Mouse (Mus musculus) ES-Bruce4 (cell line): ENCODE measurements at regions not wholly inside any gene's neighbourhood (a gene's known extent, or its start where the extent isn't known, plus 50 kb on each side); places are given as distances from the start of the nearest gene placed in this dataset.

Experiments used
- H3K27ac ChIP-seq: 2 replicates; pipeline ENCODE4 v1.5.1; 2012; ENCODE audit warnings: low read length, inconsistent platforms; ENCODE audit not compliant: insufficient read depth
- H3K27me3 ChIP-seq: 2 replicates; pipeline ENCODE4 v1.6.1; 2012; ENCODE audit warnings: mild to moderate bottlenecking, low read length, inconsistent platforms; ENCODE audit not compliant: control insufficient read depth, poor library complexity, insufficient read depth, severe bottlenecking
- H3K36me3 ChIP-seq: 2 replicates; pipeline ENCODE4 v1.6.1; 2012; ENCODE audit warnings: inconsistent platforms, mild to moderate bottlenecking, low read length, moderate library complexity; ENCODE audit not compliant: control insufficient read depth, poor library complexity, insufficient read depth, severe bottlenecking
- H3K4me1 ChIP-seq: one replicate; pipeline ENCODE4 v1.8.1; 2011; ENCODE audit warnings: low read length; ENCODE audit not compliant: control insufficient read depth, insufficient read depth
- H3K4me3 ChIP-seq: 2 replicates; pipeline ENCODE4 v1.5.1; 2011; ENCODE audit warnings: low read depth, mild to moderate bottlenecking, low read length
- H3K9ac ChIP-seq: 2 replicates; pipeline ENCODE4 v1.6.1; 2012; ENCODE audit warnings: low read depth, mild to moderate bottlenecking, inconsistent platforms; ENCODE audit not compliant: poor library complexity, severe bottlenecking
- H3K9me3 ChIP-seq: replicated peaks from 2 replicates; pipeline ENCODE4 v1.6.1; 2012; ENCODE audit warnings: mild to moderate bottlenecking, low read length, inconsistent platforms; ENCODE audit not compliant: control insufficient read depth, poor library complexity, insufficient read depth, severe bottlenecking
- CTCF ChIP-seq: IDR thresholded peaks from one replicate; pipeline ENCODE4 v1.8.1; 2011; ENCODE audit warnings: low read depth, low read length
- EP300 ChIP-seq: IDR thresholded peaks from 2 replicates; pipeline ENCODE4 v1.6.1; 2011; ENCODE audit warnings: low read depth, low read length; ENCODE audit not compliant: insufficient read depth
- POLR2A ChIP-seq: IDR thresholded peaks from one replicate; pipeline ENCODE4 v1.8.1; 2011; ENCODE audit warnings: low read length; ENCODE audit not compliant: insufficient read depth

DNA sequence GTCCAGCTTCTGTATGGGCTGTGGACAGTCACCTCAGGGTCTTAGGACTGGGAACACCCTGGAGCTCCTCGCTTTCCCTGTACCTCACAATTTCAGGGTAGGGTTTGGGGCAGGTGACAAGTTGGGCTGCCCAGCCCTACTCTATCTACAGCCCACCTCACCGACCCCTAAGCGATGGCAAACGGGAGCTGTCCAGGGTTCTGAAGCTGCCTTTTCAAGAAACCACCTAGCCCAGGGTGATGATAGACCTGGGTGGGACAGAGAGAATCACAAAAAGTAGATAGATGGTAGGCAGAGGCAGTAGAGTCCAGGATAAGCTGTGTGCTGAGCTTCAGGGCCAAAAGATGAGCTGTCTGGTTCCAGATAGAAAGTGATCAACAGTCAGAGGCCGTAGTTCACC, 479.7 kb upstream of the Zdhhc25 start:
- no peak for TF ChIP-seq POLR2A
- TF ChIP-seq EP300 = no peak

GRCm38 (mm10) chr15:88123907-88124523, 476.1 kb upstream of the Zdhhc25 start:
- no peak overlapping the region for H3K27ac ChIP-seq
- no peak overlapping the region for H3K9ac ChIP-seq
- H3K36me3 ChIP-seq = no peaks in the 10 kb centered on the region
- H3K9me3 ChIP-seq = no peaks in the 10 kb centered on the region
- no peaks in the 10 kb centered on the region for H3K4me1 ChIP-seq
- no peak overlapping the region for H3K4me3 ChIP-seq
- TF ChIP-seq POLR2A (no peak), CTCF (no peak)
- no peaks in the 10 kb centered on the region for H3K27me3 ChIP-seq

More for the DNA sequence above, 479.7 kb upstream of the Zdhhc25 start:
- H3K4me3 ChIP-seq = no peak overlapping the region
- no peaks in the 10 kb centered on the region for H3K27me3 ChIP-seq
- H3K9me3 ChIP-seq = no peaks in the 10 kb centered on the region
- no peaks in the 10 kb centered on the region for H3K4me1 ChIP-seq
- no peak overlapping the region for H3K9ac ChIP-seq
- no peaks in the 10 kb centered on the region for H3K36me3 ChIP-seq
- H3K27ac ChIP-seq = no peak overlapping the region

- TF ChIP-seq EP300 = no peak
- TF ChIP-seq CTCF = peak; percentile 63
- TF ChIP-seq POLR2A = no peak
Observed at GRCm38 (mm10) chr15:88146118-88146517, 454.0 kb upstream of the Zdhhc25 start.

DNA sequence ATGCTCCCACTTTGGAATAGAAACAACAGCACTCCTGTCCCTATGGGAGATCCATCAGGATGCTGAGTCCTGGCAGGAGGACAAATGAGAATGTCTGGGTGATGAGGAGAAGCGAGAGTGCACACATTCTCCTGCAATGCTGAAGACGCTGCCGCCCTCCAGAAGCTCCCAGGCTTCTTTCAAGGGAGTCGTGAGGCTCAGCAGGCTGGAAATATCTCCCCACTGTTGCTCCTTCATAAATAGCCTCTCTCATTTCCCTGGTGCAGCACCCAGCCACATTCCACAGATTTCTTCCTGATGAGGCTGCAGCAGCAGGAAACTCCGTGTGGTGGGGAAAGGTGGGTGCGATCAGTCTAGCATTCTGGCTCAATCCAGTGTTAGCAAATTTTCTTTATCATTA, 448.9 kb upstream of the Zdhhc25 start:
- H3K4me1 ChIP-seq = no peaks in the 10 kb centered on the region
- H3K27me3 ChIP-seq = no peaks in the 10 kb centered on the region

More at GRCm38 (mm10) chr15:88146118-88146517, 454.0 kb upstream of the Zdhhc25 start:
- Histone ChIP-seq H3K27me3 (no peaks in the 10 kb centered on the region), H3K36me3 (no peaks in the 10 kb centered on the region), H3K9ac (no peak overlapping the region), H3K9me3 (no peaks in the 10 kb centered on the region), H3K4me1 (no peaks in the 10 kb centered on the region), H3K4me3 (no peak overlapping the region), H3K27ac (no peak overlapping the region)

DNA sequence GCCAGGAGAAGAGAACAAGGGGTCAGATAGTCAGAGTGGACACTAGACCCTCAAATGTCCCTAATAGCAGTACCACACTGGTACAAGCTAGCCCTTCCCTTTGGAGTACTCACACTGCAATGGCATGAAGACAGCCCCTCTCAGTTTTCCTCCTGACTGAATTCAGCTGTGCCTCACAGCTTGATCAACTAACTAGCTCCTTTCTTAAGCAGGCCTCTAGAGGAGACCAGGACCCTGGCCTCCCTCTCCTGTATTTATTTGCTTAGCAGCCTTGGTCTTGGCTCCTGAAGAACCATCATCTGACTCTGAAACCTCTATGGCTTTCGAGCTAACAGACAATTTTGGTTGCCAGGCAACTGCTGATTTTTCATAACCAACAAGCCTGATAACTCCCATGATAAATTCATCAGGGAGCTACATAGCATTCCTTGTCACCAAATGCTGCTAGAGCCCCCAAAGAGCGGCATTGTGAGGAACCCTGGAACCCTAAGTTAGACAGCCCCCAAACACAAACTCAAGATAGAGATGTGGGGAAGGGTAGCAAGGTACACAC, 440.4 kb upstream of the Zdhhc25 start:
- H3K4me3 ChIP-seq = no peak overlapping the region
- TF ChIP-seq EP300 = no peak
- no peak for TF ChIP-seq POLR2A
- no peak for TF ChIP-seq CTCF

More for the DNA sequence above, 448.9 kb upstream of the Zdhhc25 start:
- Histone ChIP-seq H3K4me3 (no peak overlapping the region), H3K27ac (no peak overlapping the region), H3K36me3 (no peaks in the 10 kb centered on the region), H3K9me3 (no peaks in the 10 kb centered on the region), H3K9ac (no peak overlapping the region)
- no peak for TF ChIP-seq EP300
- TF ChIP-seq POLR2A = no peak
- TF ChIP-seq CTCF = no peak

GRCm38 (mm10) chr15:88160291-88160690, 439.8 kb upstream of the Zdhhc25 start:
- no peak for TF ChIP-seq CTCF
- TF ChIP-seq POLR2A = no peak
- no peak for TF ChIP-seq EP300
- no peaks in the 10 kb centered on the region for H3K36me3 ChIP-seq
- no peaks in the 10 kb centered on the region for H3K9me3 ChIP-seq
- no peak overlapping the region for H3K4me3 ChIP-seq
- H3K27ac ChIP-seq = no peak overlapping the region
- H3K4me1 ChIP-seq = no peaks in the 10 kb centered on the region
- H3K9ac ChIP-seq = no peak overlapping the region
- H3K27me3 ChIP-seq = no peaks in the 10 kb centered on the region; the same call in 1 of the 2 replicates

More for the DNA sequence above, 440.4 kb upstream of the Zdhhc25 start:
- H3K27ac ChIP-seq = no peak overlapping the region
- no peaks in the 10 kb centered on the region for H3K36me3 ChIP-seq
- H3K4me1 ChIP-seq = no peaks in the 10 kb centered on the region
- H3K27me3 ChIP-seq = no peaks in the 10 kb centered on the region; the same call in 1 of the 2 replicates
- no peaks in the 10 kb centered on the region for H3K9me3 ChIP-seq
- no peak overlapping the region for H3K9ac ChIP-seq
